In genomic region chr2:22985973-22986657, GRCm38 (mm10) we compare ENCODE assay signal across 9 mouse cellular contexts. TPM values are rescaled to one million over a fixed set of nuclear protein-coding genes. Genes with fewer than 3 reads are reported as not detected.
DNase-seq lines count a peak whose midpoint lies in the region; ATAC-seq and TF ChIP-seq lines count a peak whose summit lies in the region.
"Had no signal": no experiment of that assay in that cellular context is flagged by ENCODE, and none has a peak within 500 bp of the region (broad histone marks: within the 10 kb centered on the region; RNA-seq: fewer than 3 reads in every experiment).

No protein-coding gene starts in this region.

- H3K9me3 ChIP-seq in liver, embryonic 12.5 days (replicated peaks), result no peaks in the 10 kb centered on the region

- no peaks in the 10 kb centered on the region for H3K36me3 ChIP-seq in liver, embryonic 12.5 days

- H3K9ac ChIP-seq in liver, embryonic 12.5 days, result no peak overlapping the region

- 70% methylated on average over 2 of the region's 2 CpGs for WGBS in lung, adult 2 months
- WGBS in liver, embryonic 12.5 days (ENCODE audit: insufficient replicate concordance), result 85% methylated on average over 2 of the region's 2 CpGs

- no peak overlapping the region for H3K27ac ChIP-seq in liver, embryonic 12.5 days

- H3K4me3 ChIP-seq in lung, adult 2 months (replicated peaks; ENCODE audit: extremely low read depth, low read depth, low read length), result no peak overlapping the region
- no peak overlapping the region for H3K4me3 ChIP-seq in liver, embryonic 12.5 days

- no peak for TF ChIP-seq CTCF in lung, adult 2 months (IDR thresholded peaks at IDR 0.05; ENCODE audit: insufficient read depth, low read length)

- no peak for TF ChIP-seq POLR2A in lung, adult 2 months (IDR thresholded peaks at IDR 0.05; ENCODE audit: borderline replicate concordance, extremely low read depth, low read depth, low read length)

- H3K4me2 ChIP-seq in liver, embryonic 12.5 days, result no peak overlapping the region

- H3K4me1 ChIP-seq in lung, adult 2 months (ENCODE audit: control insufficient read depth, insufficient read depth, low read length), result peaks cover 2% of the 10 kb centered on the region
- peaks cover 6% of the 10 kb centered on the region; the same call in 1 of the 2 replicates for H3K4me1 ChIP-seq in liver, embryonic 12.5 days

- DNase-seq in cerebellum, adult 9-10 months, result peak; percentile 57
- DNase-seq in cerebellum, adult 11 months, result no peak
- peak; percentile 30 for DNase-seq in layer of hippocampus, adult 11-12 months (ENCODE audit: low spot score)
- DNase-seq in layer of hippocampus, postnatal 25 days (ENCODE audit: extremely low spot score in 1 of 2, low spot score in 1 of 2), result no peak
- DNase-seq in MN1 (ENCODE audit: low spot score), result peak; percentile 28
- peak; percentile 30 for DNase-seq in layer of hippocampus, adult 9-10 months (ENCODE audit: low spot score)
- DNase-seq in lung, adult 2 months, result no peak
- DNase-seq: thymus, postnatal 14 days had no signal

- no peaks in the 10 kb centered on the region for H3K27me3 ChIP-seq in liver, embryonic 12.5 days (replicated peaks)

- no peak for ATAC-seq in liver, embryonic 12.5 days

RNA-seq across cellular contexts. Expression of gene Abi1, which starts 53.9 kb away (rescaled TPM):
- 100 to 1,000 TPM; 221 to 244 TPM for total RNA-seq in layer of hippocampus, postnatal 25 days (2021)
- polyA plus RNA-seq in lung, adult 2 months (2012; rRNA removed), result 118 and 137 TPM in 2 replicates
- polyA plus RNA-seq in liver, embryonic 12.5 days (2016; fragmentation: Nextera tagmentation; extraction: Ambion mirVana), result 21.0 and 21.3 TPM in 2 replicates

Comparison
In these comparisons a context has a peak if more than half of its experiments do, and no peak if none do; other contexts are left out.
1. DNase-seq: peak in cerebellum, adult 9-10 months (single experiment), layer of hippocampus, adult 11-12 months (single experiment), MN1 (single experiment) and layer of hippocampus, adult 9-10 months (single experiment); none in cerebellum, adult 11 months (single experiment), layer of hippocampus, postnatal 25 days (0 of 2) and lung, adult 2 months (single experiment).